Mouse (Mus musculus): ENCODE data around the gene Synm. TPM values are rescaled to one million over a fixed set of nuclear protein-coding genes. Genes with fewer than 3 reads are reported as not detected.
A peak's percentile ranks its signal among the peaks of the same experiment; 100 is the strongest.

Synm gene
- total and polyA plus RNA-seq, 3 experiments = 5.1 to 17.8 (median 8.2) TPM

DNA sequence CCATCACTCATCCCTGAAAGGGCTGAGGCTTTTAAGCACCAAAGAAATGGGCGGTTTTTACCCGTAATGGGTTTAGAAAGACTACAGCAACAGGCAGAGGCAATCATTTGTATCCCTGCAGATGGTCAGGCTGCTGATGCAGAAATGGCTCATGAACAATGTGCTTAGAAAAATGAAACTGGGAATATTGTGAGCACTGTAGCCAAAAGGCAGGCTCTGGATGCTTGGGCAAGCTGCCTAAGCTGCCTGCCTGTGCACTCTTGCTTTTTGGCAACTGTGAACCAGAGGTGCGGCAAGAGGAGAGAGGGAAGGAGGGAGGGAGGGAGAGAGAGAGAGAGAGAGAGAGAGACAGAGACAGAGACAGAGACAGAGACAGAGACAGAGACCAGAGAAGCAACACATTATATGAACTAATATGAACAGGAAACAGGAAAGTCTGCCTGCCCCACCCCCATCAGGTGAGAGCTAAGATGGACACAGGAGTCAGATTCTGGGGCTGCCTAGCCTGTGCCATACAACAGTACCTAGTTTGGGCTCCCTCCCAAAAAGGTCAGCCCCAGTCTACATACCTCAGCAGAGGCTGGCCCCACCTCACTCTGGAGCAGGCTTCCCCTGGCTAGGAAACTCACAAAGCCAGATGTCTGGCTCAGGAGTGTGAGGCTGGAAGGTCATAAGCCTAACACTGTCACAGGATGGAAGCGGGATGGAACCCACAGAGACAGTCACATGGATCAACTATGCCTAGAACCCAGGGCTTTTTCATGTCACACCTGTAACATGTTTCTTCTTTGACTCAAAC lies 9.9 kb downstream of the Synm start:
- DNase-seq = no peak

DNA sequence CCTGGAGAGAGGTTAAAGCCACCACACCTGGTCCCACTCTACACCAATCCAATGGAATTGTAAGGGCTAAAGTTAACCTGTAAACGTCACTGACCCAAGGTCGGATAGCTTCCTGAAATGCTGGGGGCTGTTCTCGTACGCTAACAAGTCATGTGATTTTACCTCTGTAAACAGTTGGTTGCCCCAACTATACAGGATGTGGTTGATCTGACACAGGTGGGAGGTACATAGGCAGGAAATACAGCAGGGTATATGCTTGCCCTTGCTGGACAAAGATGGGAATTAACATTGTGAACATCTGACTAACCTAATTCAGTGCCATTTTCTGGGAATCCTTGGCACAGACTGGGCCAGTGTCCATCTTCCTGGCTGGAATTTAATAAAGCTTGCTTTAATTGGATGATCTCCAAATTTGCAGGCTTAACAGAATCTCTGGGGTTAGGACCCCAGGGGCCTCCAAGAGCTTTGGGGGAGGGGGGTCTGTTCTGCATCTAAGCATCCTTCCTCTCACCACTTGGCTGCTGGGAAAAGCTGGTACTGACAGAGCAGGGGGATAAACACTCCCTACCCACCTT lies 11.7 kb downstream of the Synm start:
- no peak for DNase-seq

- peak; percentile 31 for DNase-seq
These were observed 17.8 kb downstream of the Synm start for GRCm38 (mm10) chr7:67741706-67742105.

DNA sequence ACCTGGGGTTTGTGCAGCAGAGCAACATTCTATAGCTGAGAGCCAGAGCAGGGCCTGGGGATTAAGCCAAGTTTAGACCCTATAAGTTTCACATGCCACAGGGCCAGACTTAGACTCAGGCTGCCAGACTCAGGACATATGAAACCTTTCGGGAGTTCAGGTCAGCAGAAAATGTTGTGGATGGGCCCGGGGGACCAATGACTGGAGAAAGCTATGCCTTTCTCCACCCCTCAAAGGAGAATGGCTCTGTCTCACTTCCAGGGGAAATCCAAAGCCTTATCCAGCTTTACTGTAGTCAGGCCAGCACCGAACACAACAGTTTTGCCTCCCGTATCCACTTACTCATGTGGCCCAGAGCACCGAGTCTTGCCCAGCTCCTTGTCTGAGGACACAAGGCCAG lies 18.7 kb downstream of the Synm start:
- DNase-seq = no peak

GRCm38 (mm10) chr7:67740382-67740781 lies 19.2 kb downstream of the Synm start:
- no peak for DNase-seq

GRCm38 (mm10) chr7:67732276-67732675 lies 27.3 kb downstream of the Synm start:
- no peak for DNase-seq

DNA sequence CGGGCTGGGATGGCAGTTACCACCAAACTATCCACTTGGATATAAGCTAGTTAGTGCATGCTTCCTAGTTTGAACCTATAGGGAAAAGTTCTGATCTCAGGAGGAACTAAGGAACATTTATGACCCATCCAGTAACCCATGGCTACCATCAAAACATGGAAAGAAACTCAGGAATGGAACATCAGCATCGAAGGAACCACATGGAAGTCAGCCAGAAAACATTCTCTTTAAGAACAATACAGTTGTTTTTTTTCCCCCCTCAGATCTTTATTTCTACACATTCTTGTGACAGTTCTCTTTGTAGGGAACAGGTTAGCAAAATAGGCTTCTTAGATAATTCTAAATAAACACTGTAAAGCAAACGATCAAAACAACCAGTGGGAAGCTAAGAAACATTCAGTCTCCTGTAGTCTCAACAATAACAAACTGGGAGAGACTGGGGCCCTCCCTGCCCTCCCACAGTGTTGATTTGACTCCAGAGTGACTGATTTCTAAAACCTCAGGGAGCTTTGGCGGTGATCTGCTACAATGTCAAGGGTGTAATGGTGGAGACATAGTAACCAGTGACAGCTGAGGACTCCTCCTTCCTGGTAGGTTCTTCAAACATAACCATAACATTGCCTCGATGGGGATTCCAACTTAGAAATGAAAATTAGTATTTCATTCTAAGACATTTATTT lies 29.0 kb downstream of the Synm start:
- DNase-seq = no peak

- DNase-seq = no peak
These were observed 30.7 kb downstream of the Synm start for GRCm38 (mm10) chr7:67728809-67729208.

GRCm38 (mm10) chr7:67728203-67728602 lies 31.3 kb downstream of the Synm start:
- DNase-seq = no peak

- no peak for DNase-seq
These were observed 34.5 kb downstream of the Synm start for GRCm38 (mm10) chr7:67725016-67725415.

- peak; percentile 47 for DNase-seq
These were observed 35.0 kb downstream of the Synm start for GRCm38 (mm10) chr7:67724536-67724935.

DNA sequence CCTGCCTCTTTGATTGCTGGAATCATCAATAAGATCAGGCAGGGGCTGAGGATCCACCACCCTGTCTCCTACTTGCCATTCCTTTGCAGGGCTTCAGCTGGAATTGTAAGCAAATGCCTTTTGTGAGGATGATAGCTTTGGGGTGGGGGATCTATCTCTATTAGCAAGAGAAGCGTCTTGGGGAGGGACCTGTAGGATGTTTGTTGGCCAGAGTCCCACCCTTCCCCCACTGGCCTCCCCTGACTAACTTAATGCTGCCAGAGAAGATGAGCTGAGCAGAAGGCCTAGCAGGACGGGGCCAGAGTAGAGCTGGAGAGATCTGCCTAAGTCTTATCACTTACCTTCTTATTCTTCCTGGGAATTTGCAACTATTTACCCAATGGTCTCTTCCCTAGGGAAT lies 37.4 kb downstream of the Synm start:
- no peak for DNase-seq

GRCm38 (mm10) chr7:67718804-67719203 lies 40.7 kb downstream of the Synm start:
- DNase-seq = peak; percentile 40

DNA sequence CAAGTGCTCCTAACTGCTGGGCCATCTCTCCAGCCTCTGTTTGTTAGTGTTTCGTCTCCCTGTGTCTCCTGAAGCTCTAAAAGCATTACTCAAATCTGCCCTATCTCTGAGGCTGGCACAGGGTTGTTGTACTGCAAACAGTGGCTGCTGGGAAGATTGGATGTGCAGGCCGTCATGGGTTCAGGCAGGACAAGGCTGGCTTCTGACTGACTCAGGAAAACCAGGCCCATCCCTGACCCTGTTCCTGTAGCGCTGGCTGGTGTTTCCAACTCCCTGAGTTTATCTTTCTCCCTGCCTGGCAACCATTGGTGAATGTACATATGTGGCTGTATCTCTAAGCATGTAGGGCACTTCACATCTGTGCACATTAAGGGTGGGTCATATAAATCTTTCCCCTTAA lies 42.0 kb downstream of the Synm start:
- DNase-seq = peak; percentile 75

GRCm38 (mm10) chr7:67716925-67717324 lies 42.6 kb downstream of the Synm start:
- no peak for DNase-seq

DNA sequence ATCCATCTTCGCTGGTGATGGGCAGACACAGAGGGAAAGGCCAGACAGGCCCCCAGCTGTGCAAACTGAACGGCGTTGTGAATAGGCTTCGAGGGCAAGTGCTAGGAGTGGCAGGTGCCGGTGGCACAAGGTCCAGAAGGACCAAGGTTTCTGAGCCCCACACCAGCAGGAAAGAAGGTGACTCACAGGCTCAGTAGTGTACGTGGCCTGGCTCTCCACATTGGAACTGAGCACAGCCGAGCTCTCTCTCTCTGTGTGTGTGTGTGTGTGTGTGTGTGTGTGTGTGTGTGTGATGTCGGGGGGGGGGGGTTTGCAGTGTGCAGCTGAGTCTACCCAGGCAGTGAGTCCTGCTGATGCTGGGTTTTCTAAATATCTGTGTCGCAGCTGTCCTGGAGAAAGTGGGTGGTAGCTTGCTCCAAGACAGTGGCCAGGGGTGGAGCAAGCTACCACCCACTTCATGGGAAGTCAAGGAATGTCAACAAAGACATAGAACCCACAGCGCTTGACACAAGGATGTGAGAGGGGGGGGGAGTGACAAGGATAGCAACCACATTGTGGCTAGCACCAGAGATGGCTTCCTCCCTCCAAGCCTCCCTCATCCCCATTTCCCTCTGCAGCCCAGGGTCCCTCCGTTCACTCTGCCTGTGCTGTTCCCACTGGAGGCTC lies 43.2 kb downstream of the Synm start:
- peak; percentile 33 for DNase-seq

- no peak for DNase-seq
These were observed 44.4 kb downstream of the Synm start for GRCm38 (mm10) chr7:67715176-67715575.

DNA sequence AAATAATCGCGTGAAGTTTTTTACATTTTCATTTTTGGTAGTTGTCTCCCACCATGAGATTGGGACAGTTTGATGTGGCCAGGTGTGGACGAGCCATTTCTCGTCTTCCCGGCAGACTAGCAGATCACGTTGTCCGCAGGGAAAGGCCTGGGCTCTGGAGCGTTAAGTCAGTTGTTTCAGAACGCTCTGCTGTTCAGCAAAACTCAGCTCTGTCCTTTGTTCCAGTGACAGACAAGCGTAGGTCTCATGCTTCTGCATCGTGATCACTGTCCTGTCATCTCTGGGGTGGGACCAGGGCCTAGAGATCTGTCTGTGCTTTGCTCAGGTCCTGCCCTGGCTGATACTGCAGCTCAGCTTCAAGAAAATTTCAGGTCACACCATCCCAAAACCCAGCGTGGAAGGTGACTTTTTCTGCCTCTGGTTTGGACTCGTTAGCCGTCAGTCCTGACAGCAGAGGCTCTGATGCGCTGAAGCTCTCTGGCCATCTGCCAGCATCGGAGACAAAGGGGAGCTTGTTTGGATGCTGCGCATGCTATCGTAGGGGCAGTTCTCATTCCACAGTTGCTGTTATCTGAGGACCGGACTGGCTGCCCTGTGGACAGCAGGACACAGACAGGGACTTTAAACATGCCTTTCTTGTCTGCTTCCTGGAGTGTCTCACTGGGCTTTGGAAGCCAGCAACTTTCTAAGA lies 45.6 kb downstream of the Synm start:
- DNase-seq = no peak

DNA sequence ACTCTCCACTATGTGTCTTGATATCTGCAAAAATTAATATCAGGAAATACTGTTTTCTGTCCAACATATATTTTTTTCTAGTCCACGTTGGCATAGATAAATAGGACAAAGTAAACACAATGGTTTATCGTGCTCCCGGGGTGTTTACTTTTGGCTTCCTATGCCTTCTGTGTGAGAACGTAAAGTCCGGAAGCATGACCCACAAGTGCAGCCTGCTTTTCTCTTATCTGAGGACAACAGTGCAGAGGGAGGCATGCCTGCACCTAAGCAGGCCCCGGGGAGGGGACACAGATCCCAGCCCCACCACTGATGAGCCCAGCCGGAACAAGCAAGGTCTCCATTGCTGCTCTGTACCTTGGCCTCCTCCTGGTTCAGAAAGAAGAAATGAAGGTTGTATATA lies 49.3 kb downstream of the Synm start:
- no peak for DNase-seq

- DNase-seq = no peak
These were observed 51.4 kb downstream of the Synm start for GRCm38 (mm10) chr7:67708160-67708559.

DNA sequence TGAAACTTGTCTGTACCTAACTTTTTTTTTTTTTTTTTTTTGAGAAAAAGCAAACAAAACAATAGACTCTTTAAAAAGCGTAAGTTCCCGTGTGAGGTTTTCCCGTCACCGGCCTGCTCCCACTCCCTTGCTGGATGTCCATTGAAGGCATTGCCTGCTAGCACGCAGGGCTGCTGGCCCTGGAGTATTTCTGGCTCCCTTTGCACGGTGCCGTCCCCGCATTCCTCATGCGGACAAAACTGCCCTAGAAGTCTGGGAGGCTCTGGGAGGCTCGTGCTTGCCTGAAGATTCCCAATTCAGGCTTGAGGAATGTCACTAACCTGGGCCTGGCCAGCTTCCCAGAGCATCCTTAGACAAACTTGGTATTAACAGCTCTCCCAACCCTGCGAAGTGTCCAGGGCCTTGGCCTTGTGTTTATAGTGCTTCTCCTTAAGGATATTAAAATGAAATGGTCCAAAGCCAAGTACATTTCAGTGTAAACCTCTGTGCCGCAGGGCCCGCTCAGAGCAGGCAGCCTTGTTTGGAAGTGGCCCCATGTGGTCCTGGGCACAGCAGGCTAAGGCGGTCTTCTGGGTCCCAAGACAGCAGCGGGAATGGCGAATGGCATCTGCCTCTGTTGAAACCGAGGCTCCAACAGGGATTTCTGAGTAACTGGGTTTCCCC lies 58.2 kb downstream of the Synm start:
- no peak for DNase-seq

- peak; percentile 63 for DNase-seq
These were observed 58.7 kb downstream of the Synm start for GRCm38 (mm10) chr7:67700846-67701245.
